Mouse (Mus musculus) cerebellum, postnatal 36 days (tissue): ENCODE results near the gene Ccdc34.
A peak's percentile ranks its signal among the peaks of the same experiment; 100 is the strongest.

Experiments
- DNase-seq, 2 experiments: peaks; one replicate each; pipeline ENCODE4 v3.0.0; 2021 to 2022; ENCODE audit warnings: mixed read lengths in 2 of 2

Gene Ccdc34

DNA sequence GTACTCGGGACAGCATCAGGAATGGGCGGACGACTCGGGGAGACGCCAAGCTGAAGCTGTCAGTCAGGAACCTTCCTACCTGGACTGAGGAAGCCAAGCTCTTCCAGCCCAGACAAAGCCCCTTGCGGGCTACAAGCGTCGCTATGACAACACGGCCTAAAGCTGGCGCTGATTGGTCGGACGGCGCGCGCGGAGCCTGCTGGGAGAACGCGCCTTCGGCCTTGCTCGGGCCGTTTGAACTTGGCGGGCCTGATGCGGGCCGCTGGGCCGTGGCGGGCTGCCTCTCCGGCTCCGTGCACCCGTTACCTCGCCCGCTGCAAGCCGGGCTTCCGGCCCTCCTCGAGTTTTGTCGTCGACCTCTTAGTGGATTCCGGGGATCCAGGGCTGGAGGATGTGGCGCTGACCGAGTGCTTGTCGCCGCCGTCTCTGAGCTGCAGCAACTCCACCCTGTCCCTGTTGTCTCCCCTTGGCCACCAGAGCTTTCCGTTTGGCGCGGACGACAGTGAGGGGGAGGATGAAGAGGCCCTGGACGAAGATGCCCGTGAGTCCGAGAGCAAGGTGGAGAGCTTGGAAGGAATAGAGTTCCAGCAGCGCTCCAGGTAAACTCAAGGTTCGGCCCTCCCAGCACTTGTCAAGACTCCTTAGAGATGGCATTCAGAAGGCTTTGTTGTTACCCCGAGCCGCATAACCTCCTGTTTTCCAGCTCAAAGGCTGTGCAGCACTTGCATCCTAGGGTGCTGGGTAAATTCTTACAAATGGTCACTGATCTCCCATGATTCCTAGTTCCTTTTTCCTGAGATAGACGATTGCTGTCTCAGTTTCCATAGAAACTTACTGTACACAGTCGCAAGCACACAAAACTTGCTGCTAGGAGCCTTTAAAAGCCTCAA, at the start of gene Ccdc34:
Ccdc34 (plus strand) TSS at position 202 of the 890 bp plus-strand sequence.
- peak; percentile 89 to 90 for DNase-seq

DNA sequence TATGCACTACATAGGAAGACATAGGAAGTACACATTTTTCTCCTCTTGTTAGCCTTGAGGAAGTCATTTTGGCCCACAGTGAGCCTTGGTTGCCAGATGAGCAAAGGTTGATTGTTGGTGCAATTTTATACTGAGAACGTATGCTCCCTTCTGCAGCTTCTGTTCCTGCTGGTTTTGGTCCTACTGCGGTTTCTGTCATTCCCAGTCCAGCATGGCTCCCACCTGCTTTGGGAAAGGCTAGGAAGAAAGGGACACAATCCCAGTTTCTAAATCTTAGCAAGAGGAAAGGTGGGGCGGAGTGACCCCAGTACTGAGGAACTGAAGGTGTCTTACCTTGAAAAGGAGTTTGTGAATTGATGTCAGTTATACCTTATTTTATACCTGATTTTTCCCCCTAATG, 48.2 kb upstream of the Ccdc34 start:
- no peak for DNase-seq

DNA sequence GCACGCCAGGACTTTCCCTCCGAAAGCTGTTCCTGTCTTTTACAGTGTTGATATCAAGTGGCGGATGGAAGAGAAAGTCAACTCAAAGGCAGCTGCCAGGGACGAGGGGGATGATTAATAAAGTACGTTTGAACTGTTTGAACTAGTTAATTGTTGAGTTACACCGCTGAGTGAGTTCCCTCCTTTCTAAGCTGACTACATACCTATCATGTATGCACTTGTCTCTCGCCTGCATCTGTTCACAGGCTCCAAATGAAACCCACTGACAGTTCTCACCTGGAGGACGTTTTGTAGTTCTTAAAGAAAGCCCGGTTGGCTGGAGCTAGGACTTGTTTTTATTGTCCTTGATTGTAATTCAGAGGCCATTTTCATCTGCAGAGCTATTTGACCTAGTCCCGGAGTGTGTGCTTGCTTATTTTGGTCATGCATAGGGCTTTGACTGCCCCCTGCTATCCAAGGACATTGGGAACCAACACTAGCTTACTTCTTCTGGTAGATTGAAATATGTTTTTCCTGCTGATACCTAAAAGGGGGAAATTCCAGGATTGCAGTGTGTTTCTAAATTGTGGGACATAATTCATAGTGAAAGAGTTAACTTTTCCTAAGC, 47.6 kb upstream of the Ccdc34 start:
- no peak for DNase-seq

DNA sequence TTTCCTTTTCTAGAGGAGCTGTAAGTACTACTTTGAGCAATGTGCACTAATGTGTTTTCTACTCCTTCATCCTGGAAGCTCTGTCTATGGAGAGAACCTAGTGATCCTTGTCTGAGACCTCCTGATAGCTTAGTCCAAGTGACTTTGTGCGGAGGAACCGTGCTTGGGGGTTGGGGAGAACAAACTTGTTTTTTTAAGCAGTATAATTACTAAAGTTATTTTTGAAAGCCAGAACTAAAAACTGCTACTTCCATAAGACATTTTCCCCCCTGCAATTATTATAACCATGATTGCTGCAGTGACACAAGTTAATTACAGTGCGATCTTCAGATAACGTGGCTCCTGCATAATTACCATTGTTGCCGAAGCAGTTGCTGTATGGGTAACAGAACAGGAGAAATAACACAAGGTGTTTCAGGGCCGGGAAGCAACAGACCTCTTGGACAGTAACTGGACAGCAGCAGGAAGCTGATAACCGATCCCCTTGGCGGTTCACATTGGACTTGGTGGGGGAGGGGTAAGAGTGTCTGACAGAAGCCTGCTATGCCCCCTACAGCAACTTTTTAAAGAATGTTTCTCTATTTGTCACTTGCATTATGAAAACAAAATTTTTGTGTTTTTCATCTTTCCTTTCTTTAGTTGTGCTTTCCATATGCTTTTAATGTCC, 46.7 kb upstream of the Ccdc34 start:
- DNase-seq = no peak

DNA sequence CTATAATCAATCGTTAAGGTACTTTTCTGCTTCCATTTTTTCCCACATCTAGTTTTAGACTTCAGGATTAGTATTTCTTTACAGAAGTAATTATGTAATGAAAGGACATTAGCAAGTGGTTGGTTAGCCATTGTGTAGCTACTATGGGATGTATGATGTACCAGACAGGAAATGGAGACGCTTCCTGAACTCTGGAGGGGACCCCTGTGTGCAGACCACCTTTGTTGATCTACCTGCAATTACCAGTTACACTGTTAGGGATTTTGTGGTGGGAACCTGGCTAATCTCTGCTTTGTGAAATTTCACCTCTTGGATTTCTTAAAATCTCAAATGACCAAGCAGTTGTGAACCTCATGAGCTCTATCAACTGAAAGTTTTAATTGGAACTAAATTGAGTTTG, 45.3 kb upstream of the Ccdc34 start:
- no peak for DNase-seq

DNA sequence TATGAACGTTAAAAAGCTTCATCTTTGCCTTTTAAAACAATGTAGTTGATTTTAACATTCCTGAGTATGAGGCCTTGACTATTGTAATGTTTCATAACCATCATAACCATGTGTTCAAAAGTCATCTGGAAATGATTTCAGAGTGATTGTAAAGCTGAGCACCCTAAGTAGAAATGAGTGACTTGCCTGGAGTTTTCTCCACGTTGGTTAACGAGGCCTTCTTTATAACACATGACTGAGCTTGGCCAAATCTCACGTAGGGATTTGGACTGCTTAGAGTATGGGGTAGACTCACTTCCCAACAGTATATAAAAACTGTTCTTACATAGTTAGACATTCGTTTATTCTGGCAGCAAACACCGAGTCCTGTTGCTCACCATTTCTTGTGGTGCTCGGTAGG, 44.7 kb upstream of the Ccdc34 start:
- no peak for DNase-seq

DNA sequence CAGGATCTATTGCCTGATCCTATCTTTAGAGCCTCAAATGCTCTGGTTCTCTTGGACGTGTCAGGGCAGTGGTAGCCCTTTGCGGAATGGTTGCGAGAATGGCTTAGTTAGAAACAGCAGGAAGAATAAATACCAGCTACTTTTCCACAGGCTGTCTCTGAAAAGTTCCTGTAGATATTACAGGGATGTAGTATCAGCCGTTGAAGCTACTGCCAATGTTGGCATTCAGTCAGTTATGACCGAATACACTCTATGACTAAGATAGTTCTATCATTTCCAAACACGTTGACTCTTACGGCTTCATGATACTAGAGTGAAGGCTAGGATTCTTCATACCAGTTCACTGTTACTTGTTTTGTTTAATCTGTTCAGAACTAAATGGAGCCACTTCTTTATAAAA, 42.8 kb upstream of the Ccdc34 start:
- no peak for DNase-seq

DNA sequence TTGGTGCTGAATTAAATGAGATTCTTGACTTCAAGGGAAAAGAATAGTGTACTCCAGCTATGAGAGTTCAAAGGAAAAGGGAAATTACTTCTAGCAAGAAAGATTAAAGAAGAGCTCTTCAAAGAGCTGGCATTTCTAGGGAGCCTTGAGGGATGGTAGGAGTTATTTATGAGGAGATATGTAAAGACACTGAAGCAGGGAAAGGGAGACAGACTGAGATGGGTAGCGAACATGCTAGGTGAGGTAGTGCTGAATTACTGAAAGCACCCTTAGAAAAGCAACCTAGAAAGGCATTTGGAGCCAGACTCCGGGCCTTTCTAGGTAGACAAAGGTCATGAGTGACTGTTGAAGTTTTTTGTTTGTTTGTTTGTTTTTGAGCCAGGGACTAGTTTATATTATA, 41.4 kb upstream of the Ccdc34 start:
- DNase-seq = no peak

DNA sequence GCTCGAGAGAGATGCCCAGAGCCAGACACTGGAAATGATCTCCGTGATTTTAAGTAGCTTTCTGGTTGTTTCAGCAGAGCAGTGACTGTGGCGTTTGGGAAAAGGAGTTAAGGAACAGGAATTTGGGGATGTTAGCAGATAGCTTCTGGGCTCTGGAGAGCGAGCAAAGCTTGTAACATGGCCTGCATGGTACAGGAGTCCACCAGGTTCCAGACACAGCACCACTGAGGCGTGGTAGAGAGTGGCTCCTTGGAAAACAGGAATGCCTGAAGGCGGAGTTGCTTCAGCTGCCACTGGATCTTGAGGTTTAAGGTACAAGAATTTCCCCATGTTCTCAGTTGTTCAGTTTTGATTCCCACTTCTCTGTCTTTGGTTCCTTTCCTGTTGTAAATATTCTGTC, 40.3 kb upstream of the Ccdc34 start:
- DNase-seq = no peak

DNA sequence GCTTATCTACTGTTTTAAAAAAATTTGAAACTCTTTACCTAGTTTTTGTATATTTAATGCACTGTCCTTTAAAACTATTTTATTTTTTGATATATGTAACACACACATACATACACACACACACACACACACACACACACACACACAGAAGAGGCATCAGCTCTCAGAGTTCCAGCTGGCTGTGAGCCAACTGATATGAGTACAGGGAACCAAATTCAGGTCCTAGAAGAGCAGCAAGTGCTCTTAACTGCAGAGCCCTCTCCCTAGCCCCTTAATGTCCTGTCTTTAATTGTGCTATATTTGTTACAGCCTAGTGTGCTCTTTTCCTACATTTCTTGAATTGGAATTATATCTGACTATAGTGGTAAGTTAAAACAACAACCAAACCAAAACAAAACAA, 38.4 kb upstream of the Ccdc34 start:
- peak in 1 of 2 experiments; percentile 30 for DNase-seq

DNA sequence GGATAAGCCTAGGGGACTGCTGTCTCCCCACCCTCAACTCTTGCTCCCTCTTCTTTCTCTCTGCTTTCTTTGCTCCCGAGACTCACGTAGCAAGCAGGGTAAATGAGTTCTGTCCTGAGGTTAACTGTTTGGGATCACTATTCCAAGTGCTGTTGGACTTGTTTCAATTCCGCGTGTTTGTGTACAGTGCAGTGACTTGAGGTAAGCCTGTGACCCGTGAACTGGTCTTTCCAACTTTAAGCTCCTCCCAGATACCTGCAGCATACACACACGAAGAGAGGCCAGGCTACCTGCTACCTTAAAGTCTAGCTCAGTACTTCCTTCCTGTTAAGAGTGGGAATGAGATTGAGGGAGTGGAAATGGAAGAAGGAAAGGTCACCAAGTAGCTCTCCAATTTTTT, 34.2 kb upstream of the Ccdc34 start:
- no peak for DNase-seq

DNA sequence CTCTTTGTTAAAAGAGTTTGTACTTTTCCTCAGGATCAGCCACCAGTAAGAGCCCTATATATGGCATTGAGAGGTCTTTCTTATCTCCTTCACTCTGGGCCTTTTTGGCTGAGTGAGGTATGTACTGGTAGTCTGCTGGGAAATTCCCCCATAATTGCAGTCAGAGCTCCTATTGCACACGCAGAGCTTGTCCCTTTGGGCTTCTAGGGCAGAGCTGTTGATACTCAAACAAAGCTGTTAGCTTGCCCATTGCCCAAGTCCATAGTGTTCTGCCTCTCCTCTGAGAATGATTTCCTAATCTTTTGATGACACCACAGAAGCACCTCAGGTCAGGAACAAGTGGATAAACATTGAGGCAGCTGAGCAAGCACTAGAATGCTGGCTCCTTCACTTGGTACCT, 32.7 kb upstream of the Ccdc34 start:
- DNase-seq = no peak

DNA sequence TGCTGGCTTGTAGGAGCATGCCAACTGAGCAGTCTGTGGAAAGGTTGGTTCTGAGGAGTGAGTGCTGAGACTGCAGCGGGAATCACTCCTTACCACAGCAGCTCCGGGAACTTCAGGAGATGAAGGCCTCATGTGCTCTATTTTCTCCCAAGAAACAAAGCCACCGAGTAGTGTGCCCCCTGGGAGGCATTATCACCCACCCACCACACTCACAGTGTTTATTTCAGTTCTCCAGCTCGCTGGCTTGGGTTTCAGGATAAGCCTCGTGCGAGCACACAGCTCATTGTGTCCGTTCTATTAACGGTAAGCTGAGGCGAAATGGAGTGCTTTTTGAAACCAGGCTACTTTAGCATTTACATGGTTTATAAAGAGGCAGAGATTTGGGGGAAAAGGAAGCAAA, 32.1 kb upstream of the Ccdc34 start:
- DNase-seq = no peak

DNA sequence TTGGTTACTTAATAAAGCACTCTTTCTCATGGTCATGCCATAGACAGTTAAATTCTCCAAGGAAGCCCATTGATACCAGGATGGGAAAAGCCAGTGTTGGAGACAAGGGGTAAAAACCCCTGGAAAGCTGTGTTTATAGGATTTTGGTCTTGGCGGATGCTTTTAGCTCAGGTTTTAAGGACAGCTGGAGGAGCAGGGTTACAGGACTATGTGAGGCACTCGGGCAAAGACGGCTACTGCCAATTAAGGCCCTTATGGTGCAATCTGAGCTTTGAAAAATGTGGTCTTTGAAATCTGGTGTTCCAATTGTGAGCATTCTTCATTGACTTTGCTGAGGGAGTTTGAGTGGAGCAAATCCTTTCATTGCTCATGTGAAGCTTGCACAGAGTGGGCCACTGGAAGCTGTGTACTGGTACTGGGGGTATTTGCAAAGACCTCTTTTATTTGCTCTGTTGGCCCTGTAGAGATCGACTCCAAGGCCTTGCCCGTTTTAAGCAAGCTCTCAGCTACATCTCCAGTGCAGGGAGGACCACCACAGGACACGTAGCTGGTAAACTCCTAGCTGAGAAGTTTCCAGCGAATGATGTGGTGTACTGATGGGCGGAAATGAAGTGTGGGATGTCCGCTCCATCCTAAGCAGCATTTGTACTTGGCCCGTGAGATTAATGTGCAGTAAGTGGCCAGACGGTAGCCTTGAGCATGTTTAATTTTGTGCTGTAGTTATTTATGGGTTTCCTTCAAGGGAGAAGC, 31.4 kb upstream of the Ccdc34 start:
- no peak for DNase-seq

DNA sequence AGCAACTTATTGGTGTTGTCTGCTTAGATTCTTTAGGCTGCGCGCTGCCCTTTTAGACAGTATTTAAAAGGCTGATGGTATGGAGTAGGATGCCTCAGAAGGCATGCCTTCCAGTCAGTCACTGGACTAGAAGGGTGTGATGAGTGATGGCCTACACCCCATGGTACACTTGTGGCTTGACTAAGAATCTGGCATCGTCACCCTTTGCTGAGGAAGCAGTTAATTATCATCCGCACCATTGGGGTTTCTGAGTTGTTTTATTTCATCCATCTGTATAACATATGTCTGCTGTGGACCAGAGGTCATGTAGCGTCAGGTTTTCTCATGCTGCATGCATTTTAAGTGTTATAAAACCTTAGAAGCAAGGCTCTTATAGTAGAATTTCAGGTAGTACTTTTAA, 29.7 kb upstream of the Ccdc34 start:
- DNase-seq = no peak

DNA sequence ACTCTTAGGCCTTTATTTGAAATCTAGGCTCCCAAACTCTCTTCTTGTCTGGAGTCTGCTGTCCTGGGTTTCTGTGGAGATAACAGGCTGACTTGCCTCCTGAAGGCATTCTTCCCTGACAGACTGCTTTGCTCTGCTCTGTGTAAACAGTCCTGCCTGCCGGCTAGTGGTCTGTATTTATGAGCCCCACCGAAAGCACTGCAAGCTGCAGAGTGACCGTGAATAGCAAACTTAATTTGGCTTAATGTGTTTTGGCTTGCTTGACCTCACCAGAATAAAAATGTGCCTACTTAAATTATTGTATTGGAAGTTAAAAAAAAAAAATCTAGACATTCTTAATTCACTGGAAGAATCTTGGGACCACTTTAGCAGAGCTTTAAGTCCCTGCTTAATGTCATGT, 28.4 kb upstream of the Ccdc34 start:
- no peak for DNase-seq

DNA sequence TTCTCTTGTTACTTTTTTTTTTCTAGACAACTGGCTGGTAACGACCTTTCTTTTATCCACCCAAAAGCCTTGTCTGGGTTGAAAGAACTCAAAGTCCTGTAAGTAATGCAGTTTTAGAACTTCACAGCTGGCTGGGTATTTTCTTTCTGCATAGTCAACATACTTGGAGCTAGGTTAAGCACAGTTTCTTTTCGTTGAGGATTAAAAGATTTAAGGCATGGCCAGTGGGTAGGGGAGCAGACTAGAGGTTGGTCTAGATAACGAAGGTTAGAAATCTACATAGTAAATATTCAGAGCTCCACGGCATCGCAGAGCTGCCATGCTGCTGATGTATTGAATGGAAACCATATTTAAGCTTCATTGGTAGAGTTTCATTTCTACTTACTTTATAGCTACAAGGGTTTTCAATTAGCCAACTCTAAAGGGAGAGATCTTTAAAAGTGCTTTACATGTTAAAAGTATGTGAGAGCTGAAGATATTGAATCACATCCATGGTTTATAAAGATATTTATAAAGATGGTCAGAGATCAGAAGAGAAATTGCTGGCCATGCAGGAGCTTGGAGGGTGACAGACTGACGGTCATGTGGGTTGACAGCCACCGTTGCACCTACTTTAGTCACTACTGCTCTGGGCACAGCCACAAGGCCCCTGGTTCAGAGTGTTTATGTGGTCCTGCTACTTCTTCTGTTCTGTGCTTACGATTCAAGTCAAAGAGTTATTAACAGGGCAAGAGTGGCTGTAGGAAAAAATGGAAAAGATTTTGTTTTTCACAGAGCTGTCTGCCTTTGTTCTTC, 27.7 kb upstream of the Ccdc34 start:
- DNase-seq = no peak

DNA sequence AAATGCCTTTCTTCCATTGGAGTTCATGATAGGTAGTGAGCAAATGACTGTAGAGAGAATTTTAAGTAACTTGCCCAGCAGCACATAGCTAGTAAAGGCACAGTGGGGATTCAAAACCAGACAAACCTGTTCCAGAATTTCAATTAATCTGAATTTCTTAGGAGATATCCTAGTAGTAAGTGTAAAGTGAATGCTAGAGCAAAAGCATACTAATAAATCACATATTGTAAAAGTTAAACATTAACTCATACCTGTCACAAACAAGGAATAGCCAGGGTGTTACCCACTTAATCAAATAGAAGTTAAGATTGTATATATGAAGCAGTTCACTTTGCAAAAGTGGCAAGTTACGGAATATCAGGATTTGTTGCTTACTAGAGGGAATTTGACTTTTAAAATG, 25.9 kb upstream of the Ccdc34 start:
- DNase-seq = no peak

DNA sequence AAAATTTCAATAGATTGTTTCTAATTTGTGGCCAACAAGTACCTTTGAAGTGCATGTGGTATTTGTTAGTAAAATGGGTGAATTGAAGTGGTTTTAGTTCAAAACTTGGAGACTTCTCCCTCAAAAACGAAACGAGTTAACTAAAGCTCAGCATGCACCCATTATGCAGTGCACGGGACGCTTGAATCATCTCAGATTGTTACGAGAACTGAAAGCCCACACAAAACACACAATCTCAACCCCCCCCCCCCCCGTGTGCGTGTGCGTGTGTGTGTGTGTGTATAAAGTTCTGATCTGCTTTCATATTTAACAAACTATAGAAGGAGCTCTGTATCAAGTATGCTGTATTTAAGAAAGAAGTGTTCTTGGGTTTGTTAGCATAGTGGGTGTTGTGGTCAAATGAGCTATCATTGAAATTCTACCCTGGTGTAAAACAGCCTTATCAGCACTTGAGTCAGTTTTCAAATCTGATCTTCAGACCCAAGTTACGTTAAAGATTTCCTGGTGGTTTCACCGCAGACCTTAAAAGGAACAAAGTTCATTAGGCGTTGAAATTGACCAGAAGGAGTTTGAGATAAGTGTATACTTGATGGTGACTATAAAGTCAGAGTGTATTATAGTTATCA, 25.1 kb upstream of the Ccdc34 start:
- no peak for DNase-seq

DNA sequence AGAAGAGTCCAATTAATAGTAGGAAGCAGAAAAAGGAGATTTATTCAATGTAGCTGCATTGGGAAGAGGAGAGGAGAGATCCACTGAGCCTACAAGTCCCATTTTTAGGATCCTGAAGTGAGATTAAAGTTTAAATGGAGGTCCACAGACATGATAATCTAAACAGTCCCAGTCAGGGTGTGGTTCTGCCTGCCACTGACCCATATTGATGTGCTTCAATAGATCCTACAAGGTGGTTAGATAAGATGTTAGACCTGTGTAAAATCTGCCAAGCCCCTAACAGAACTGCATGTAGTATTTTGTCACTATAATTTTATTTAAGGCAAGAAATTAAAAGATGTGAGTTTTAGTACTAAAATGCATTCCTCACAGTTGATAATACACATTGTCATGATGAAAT, 24.2 kb upstream of the Ccdc34 start:
- no peak for DNase-seq

DNA sequence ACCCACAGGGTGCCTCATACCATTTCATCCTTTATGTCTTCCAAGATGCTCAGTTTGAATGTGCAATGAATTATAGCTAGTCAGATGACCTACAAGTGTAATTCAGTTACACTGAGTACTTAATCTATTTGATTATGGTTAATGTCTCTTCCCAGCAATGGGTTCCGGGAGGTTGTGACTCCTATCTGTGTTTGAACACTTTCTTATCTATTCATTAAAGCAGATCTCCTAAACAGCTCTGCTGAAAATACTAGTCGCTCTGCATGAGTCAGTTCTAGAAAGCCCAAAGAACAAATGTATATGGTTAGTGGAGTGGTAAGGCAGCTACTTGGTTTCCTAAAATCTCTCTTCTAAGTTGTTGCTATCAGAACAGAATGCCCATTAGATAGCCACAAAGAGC, 22.6 kb upstream of the Ccdc34 start:
- DNase-seq = no peak

DNA sequence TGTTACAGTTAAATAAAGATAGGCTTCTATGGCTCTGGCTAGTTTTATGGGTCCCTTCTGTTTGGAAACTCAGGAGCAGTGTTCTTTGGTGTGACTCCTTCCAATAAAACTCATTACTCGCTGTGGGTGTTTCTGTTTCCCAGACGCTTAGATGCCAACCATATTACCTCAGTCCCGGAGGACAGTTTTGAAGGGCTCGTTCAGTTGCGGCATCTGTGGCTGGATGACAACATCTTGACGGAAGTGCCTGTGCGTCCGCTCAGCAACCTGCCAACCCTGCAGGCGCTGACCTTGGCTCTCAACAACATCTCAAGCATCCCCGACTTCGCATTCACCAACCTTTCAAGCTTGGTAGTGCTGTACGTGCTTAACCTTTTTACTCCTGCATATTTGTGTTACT, 21.2 kb upstream of the Ccdc34 start:
- DNase-seq = peak in 1 of 2 experiments; percentile 18
